Mouse (Mus musculus): ENCODE data around the gene Xxylt1.

GRCm38 (mm10) chr16:31068280-31068679, 13.0 kb downstream of the Xxylt1 start:
- TF ChIP-seq GATA1 (IDR thresholded peaks at IDR 0.05; ENCODE audit: borderline replicate concordance, low read length) (no peak), FLI1 (IDR thresholded peaks at IDR 0.05; ENCODE audit: low read length) (no peak)

Data from megakaryocyte, embryonic 14.5 days (primary cell).